Mouse (Mus musculus) stomach, embryonic 16.5 days (tissue): Measurements from ENCODE around the gene C1s1. TPM values are rescaled to one million over a fixed set of nuclear protein-coding genes. Genes with fewer than 3 reads are reported as not detected.
"Not testable (repeated sequence)": the region's sequence is repeated elsewhere in the genome, so short reads cannot be mapped to it uniquely, and the experiment has no call there.

Experiments used
- ATAC-seq: fragments of 200-750 bp; cut with Nextera tagmentation; 2 replicates; pipeline ENCODE4 v1.8.0; 2017; ENCODE audit warnings: moderate number of reproducible peaks, moderate TSS enrichment; ENCODE audit not compliant: insufficient read depth, low FRiP score
- H3K27ac ChIP-seq: fragments of 300-500 bp; sonication (generic); 2 replicates; pipeline ENCODE4 v1.5.1; 2014; ENCODE audit warnings: low read length
- H3K27me3 ChIP-seq: fragments of 300-500 bp; sonication (generic); 2 replicates; pipeline ENCODE4 v1.6.1; 2014; ENCODE audit warnings: low read length, control low read depth, mixed read lengths; ENCODE audit not compliant: control insufficient read depth, insufficient read depth
- H3K36me3 ChIP-seq: fragments of 300-500 bp; sonication (generic); 2 replicates; pipeline ENCODE4 v1.6.1; 2014; ENCODE audit warnings: low read length; ENCODE audit not compliant: control insufficient read depth, insufficient read depth
- H3K4me1 ChIP-seq: fragments of 300-500 bp; sonication (generic); 2 replicates; pipeline ENCODE4 v1.6.1; 2014; ENCODE audit warnings: low read length, control low read depth, mixed read lengths; ENCODE audit not compliant: control insufficient read depth, insufficient read depth
- H3K4me2 ChIP-seq: fragments of 300-500 bp; sonication (generic); 2 replicates; pipeline ENCODE4 v1.6.1; 2014; ENCODE audit warnings: low read depth, low read length, mixed read lengths
- H3K4me3 ChIP-seq: fragments of 300-500 bp; sonication (generic); replicated peaks from 2 replicates; pipeline ENCODE4 v1.5.1; 2014; ENCODE audit warnings: mild to moderate bottlenecking, low read length
- H3K9ac ChIP-seq: fragments of 300-500 bp; sonication (generic); 2 replicates; pipeline ENCODE4 v1.6.1; 2014; ENCODE audit warnings: low read length
- H3K9me3 ChIP-seq: fragments of 300-500 bp; sonication (generic); replicated peaks from 2 replicates; pipeline ENCODE4 v1.6.1; 2016; ENCODE audit warnings: low read length, control low read depth; ENCODE audit not compliant: control insufficient read depth
- WGBS: fragments of 180-500 bp; shearing (Covaris S2); extraction: QIAGEN DNeasy Blood & Tissue Kit; methylation state at CpG from one replicate; pipeline ENCODE4 v1.1.7; 2014; 5-methylcytosine and 5-hydroxymethylcytosine counted together
- polyA plus RNA-seq: library from polyadenylated mRNA; unstranded; fragments of >200 nt; fragmentation: Nextera tagmentation; extraction: Ambion mirVana; gene quantifications from 2 replicates; pipeline ENCODE4 v1.2.1, GENCODE M21; 2015

The C1s1 gene
- polyA plus RNA-seq, 1 experiment from 2014 or later: 12.6 TPM

GRCm38 (mm10) chr6:124485414-124486144, 56.6 kb downstream of the C1s1 start:
- Histone ChIP-seq H3K27me3 (no peaks in the 10 kb centered on the region), H3K4me2 (peak overlapping the region; percentile 39), H3K27ac (no peak overlapping the region), H3K9ac (no peak overlapping the region), H3K36me3 (no peaks in the 10 kb centered on the region), H3K4me3 (peak overlapping the region; percentile 10; the same call in 1 of the 2 replicates), H3K4me1 (no peaks in the 10 kb centered on the region), H3K9me3 (no peaks in the 10 kb centered on the region)
- ATAC-seq: no peak
- 35% methylated on average over 21 of the region's 21 CpGs for WGBS

- ATAC-seq: no peak
These were observed 57.3 kb downstream of the C1s1 start for GRCm38 (mm10) chr6:124484851-124485250.

GRCm38 (mm10) chr6:124483831-124484230, 58.3 kb downstream of the C1s1 start:
- H3K36me3 ChIP-seq, H3K4me3 ChIP-seq, H3K9ac ChIP-seq, H3K27me3 ChIP-seq, H3K4me2 ChIP-seq, H3K9me3 ChIP-seq, H3K27ac ChIP-seq, H3K4me1 ChIP-seq, ATAC-seq: not testable (repeated sequence)
- WGBS: 82% methylated on average over 3 of the region's 3 CpGs

More at GRCm38 (mm10) chr6:124484851-124485250, 57.3 kb downstream of the C1s1 start:
- H3K4me1 ChIP-seq: no peaks in the 10 kb centered on the region
- 71% methylated on average over 7 of the region's 7 CpGs for WGBS
- no peak overlapping the region for H3K4me3 ChIP-seq
- no peaks in the 10 kb centered on the region for H3K9me3 ChIP-seq
- H3K9ac ChIP-seq: no peak overlapping the region
- no peak overlapping the region for H3K4me2 ChIP-seq
- no peak overlapping the region for H3K27ac ChIP-seq
- no peaks in the 10 kb centered on the region for H3K36me3 ChIP-seq
- H3K27me3 ChIP-seq: no peaks in the 10 kb centered on the region

GRCm38 (mm10) chr6:124481571-124481970, 60.6 kb downstream of the C1s1 start:
- ATAC-seq: no peak
- H3K4me2 ChIP-seq: no peak overlapping the region

More at GRCm38 (mm10) chr6:124481571-124481970, 60.6 kb downstream of the C1s1 start:
- Histone ChIP-seq H3K9me3 (no peaks in the 10 kb centered on the region), H3K27ac (no peak overlapping the region), H3K4me1 (peaks cover 8% of the 10 kb centered on the region; the same call in 1 of the 2 replicates), H3K27me3 (no peaks in the 10 kb centered on the region), H3K9ac (no peak overlapping the region), H3K4me3 (no peak overlapping the region), H3K36me3 (no peaks in the 10 kb centered on the region)
- WGBS: 35% methylated on average over 6 of the region's 6 CpGs

Other genes with a start within 250 kb of the C1s1 start
- 0.89 and 0.99 TPM in 2 replicates for gene Cd163, start 237.7 kb downstream of the C1s1 start, polyA plus RNA-seq
- 43.1 and 45.6 TPM in 2 replicates for gene Pex5, start 127.3 kb downstream of the C1s1 start, polyA plus RNA-seq
- 5.9 and 7.3 TPM in 2 replicates for gene Clstn3, start 77.6 kb downstream of the C1s1 start, polyA plus RNA-seq
- 1.6 and 1.7 TPM in 2 replicates for gene C1rl, start 49.2 kb downstream of the C1s1 start, polyA plus RNA-seq
- 9.4 TPM in 2 replicates for gene C1ra, start 30.0 kb downstream of the C1s1 start, polyA plus RNA-seq
- gene C1rb, start 27.9 kb upstream of the C1s1 start, polyA plus RNA-seq: 0.11 TPM in 1 of 2 replicates, not detected in the other
- gene C1s2, start 93.7 kb upstream of the C1s1 start, polyA plus RNA-seq: not detected in 2 replicates
- 84.1 and 86.8 TPM in 2 replicates for gene Lpcat3, start 120.7 kb upstream of the C1s1 start, polyA plus RNA-seq
- 167 and 175 TPM in 2 replicates for gene Emg1, start 169.8 kb upstream of the C1s1 start, polyA plus RNA-seq
- gene Phb2, start 170.0 kb upstream of the C1s1 start, polyA plus RNA-seq: 282 and 303 TPM in 2 replicates
- gene Ptpn6, start 196.4 kb upstream of the C1s1 start, polyA plus RNA-seq: 19.6 and 20.1 TPM in 2 replicates
- 352 and 357 TPM in 2 replicates for gene Grcc10, start 199.0 kb upstream of the C1s1 start, polyA plus RNA-seq
- not detected in 2 replicates for gene Gm45234, start 213.7 kb upstream of the C1s1 start, polyA plus RNA-seq
- 12.2 and 13.1 TPM in 2 replicates for gene Atn1, start 214.2 kb upstream of the C1s1 start, polyA plus RNA-seq
- gene Eno2, start 227.3 kb upstream of the C1s1 start, polyA plus RNA-seq: 9.3 and 9.8 TPM in 2 replicates
- gene Lrrc23, start 237.4 kb upstream of the C1s1 start, polyA plus RNA-seq: 0.53 and 0.65 TPM in 2 replicates